Mouse (Mus musculus) liver, adult 2 months (tissue): ENCODE measurements at regions not wholly inside any gene's neighbourhood (a gene's known extent, or its start where the extent isn't known, plus 50 kb on each side); places are given as distances from the start of the nearest gene placed in this dataset.

Experiments
- CTCF ChIP-seq: fragments of 200-500 bp; IDR thresholded peaks from 2 replicates; pipeline ENCODE4 v1.5.1; 2011; ENCODE audit warnings: low read depth, low read length, control low read depth
- POLR2A ChIP-seq: fragments of 200-500 bp; IDR thresholded peaks from 2 replicates; pipeline ENCODE4 v1.6.1; 2011; ENCODE audit warnings: low read length, control low read depth; ENCODE audit not compliant: insufficient read depth; ENCODE audit errors: extremely low read depth

DNA sequence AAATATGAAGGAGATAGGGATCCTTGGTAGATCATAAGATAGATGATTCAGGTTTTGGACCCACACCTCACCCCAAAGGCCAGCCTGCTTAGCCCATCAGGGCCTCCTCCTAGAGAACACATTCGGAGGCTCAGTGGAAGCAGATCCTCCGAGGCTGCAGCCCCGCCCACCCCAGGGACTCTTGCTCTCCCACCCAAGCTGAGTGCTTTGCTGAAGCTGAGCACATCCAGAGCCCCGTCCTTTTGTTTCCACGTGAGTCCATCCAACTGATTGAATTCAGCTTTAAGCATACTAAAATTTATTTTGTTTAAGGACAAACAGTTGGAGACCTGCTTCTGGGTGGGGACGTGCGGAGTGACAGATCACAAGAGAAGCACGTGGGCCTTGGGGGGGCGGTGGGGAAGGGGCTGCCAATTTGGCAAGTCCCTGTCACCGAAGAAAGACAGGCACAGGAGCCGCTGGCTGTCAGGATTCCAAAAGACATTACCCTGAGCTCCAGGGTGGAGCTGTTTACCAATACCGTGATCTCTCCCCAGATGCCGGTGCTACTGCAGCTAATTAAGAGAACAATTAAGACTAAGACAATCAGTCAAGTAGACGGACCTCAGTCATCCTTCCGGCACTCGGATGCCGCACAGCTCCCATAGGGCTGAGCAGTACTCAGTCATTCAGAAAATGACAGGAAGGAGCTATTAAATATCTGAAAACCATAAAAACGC, 448.9 kb upstream of the Spred2 start:
- TF ChIP-seq POLR2A (no peak), CTCF (no peak)
